Mouse (Mus musculus): ENCODE measurements at regions not wholly inside any gene's neighbourhood (a gene's known extent, or its start where the extent isn't known, plus 50 kb on each side); places are given as distances from the start of the nearest gene placed in this dataset.

- Histone ChIP-seq H3K27ac (replicated peaks; ENCODE audit: insufficient read depth, low read depth, low read length) (no peak overlapping the region), H3K36me3 (ENCODE audit: control insufficient read depth, insufficient read depth, low read length) (no peaks in the 10 kb centered on the region), H3K4me1 (ENCODE audit: control insufficient read depth, insufficient read depth, low read length) (no peaks in the 10 kb centered on the region), H3K27me3 (ENCODE audit: control insufficient read depth, insufficient read depth, low read length) (no peaks in the 10 kb centered on the region), H3K4me3 (ENCODE audit: insufficient read depth, low read depth, low read length) (no peak overlapping the region), H3K9ac (ENCODE audit: low read depth, low read length) (no peak overlapping the region), H3K79me2 (ENCODE audit: control insufficient read depth, insufficient read depth, low read length) (no peaks in the 10 kb centered on the region)
- peak; percentile 49 for DNase-seq (ENCODE audit: extremely low read depth, low read depth, low spot score)
- 78% methylated on average over 1 of the region's 1 CpGs for WGBS
- TF ChIP-seq POLR2A (IDR thresholded peaks at IDR 0.05; ENCODE audit: extremely low read depth, insufficient read depth, low read length) (no peak), CTCF (IDR thresholded peaks at IDR 0.05; ENCODE audit: low read depth, low read length) (no peak)
These were observed 104.4 kb upstream of the Glra1 start for GRCm38 (mm10) chr11:55712350-55712749.

DNA sequence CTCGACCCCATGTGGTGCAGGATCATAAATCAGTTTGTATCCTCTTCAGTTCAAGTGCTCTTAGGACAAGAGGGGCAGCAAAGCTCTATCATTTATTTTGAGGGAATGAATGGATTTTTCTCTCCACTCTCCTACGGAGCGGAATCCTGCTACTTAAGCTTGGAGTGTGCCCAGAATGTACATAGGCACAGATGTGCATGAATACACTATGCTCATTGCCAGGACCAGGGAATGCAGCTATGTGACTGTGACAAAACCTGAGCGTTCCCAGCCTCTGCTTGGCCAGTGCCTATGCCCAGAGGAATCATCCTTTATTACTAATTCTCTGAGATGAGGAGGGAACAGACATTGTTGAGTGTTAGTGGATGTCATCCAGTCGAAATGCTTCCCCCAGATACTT is 99.5 kb upstream of the Glra1 start:
- no peak for TF ChIP-seq CTCF (IDR thresholded peaks at IDR 0.05; ENCODE audit: low read depth, low read length)
- no peak for TF ChIP-seq POLR2A (IDR thresholded peaks at IDR 0.05; ENCODE audit: extremely low read depth, insufficient read depth, low read length)
- Histone ChIP-seq H3K4me3 (ENCODE audit: insufficient read depth, low read depth, low read length) (no peak overlapping the region), H3K27ac (replicated peaks; ENCODE audit: insufficient read depth, low read depth, low read length) (no peak overlapping the region), H3K36me3 (ENCODE audit: control insufficient read depth, insufficient read depth, low read length) (no peaks in the 10 kb centered on the region), H3K9ac (ENCODE audit: low read depth, low read length) (no peak overlapping the region), H3K79me2 (ENCODE audit: control insufficient read depth, insufficient read depth, low read length) (no peaks in the 10 kb centered on the region), H3K27me3 (ENCODE audit: control insufficient read depth, insufficient read depth, low read length) (no peaks in the 10 kb centered on the region), H3K4me1 (ENCODE audit: control insufficient read depth, insufficient read depth, low read length) (no peaks in the 10 kb centered on the region)
- WGBS = 69% methylated on average over 5 of the region's 5 CpGs
- no peak for DNase-seq (ENCODE audit: extremely low read depth, low read depth, low spot score)

DNA sequence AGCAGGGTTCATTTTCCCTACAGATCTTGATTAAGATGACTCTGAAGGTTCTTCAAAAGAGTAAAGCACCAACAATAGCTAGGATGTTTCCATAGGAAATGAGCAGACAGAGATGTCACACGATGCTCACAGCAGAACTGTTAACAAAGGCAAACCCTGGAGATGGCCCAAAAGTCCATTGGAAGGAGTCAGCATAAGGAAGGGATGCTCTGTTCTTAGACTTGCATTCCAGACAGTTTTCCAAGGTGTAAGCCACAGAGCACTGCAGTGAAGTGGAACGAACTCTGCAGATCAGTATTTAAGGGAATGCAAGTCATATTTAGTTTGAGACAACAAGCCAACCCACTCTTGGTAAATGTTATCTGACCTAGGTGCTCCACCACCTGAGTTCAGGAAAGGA is 93.9 kb upstream of the Glra1 start:
- no peak overlapping the region for H3K4me3 ChIP-seq (ENCODE audit: insufficient read depth, low read depth, low read length)
- H3K4me1 ChIP-seq (ENCODE audit: control insufficient read depth, insufficient read depth, low read length) = no peaks in the 10 kb centered on the region
- no peak for DNase-seq (ENCODE audit: extremely low read depth, low read depth, low spot score)
- WGBS = 78% methylated on average over 2 of the region's 2 CpGs
- H3K9ac ChIP-seq (ENCODE audit: low read depth, low read length) = no peak overlapping the region
- H3K27ac ChIP-seq (replicated peaks; ENCODE audit: insufficient read depth, low read depth, low read length) = no peak overlapping the region
- TF ChIP-seq CTCF (IDR thresholded peaks at IDR 0.05; ENCODE audit: low read depth, low read length) (no peak), POLR2A (IDR thresholded peaks at IDR 0.05; ENCODE audit: extremely low read depth, insufficient read depth, low read length) (no peak)
- no peaks in the 10 kb centered on the region for H3K27me3 ChIP-seq (ENCODE audit: control insufficient read depth, insufficient read depth, low read length)
- no peaks in the 10 kb centered on the region for H3K79me2 ChIP-seq (ENCODE audit: control insufficient read depth, insufficient read depth, low read length)
- H3K36me3 ChIP-seq (ENCODE audit: control insufficient read depth, insufficient read depth, low read length) = no peaks in the 10 kb centered on the region

DNA sequence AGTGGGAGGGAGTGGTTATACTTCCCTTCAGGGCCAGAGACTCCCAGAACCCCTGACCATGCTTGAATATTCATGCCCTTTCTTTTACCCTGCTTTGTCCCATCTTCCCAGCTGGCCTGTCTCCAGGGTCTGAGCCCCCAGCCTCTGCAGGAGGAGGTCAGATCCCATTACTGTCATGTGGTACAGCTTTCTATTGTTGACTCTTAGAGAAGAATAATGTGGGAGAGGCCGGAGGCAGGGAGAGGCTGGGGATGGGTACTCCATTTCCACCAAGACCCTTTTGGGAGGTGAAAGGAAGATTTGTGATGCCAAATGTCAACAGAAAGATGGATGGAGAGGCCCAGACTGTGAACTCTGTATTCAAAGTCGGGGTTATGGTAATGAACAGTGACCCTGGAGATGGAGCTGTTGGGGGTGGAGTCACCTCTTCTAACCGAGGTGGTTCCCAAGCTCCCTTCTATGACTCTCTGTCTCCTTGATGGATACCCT is 77.1 kb upstream of the Glra1 start:
- Histone ChIP-seq H3K4me3 (ENCODE audit: insufficient read depth, low read depth, low read length) (no peak overlapping the region), H3K79me2 (ENCODE audit: control insufficient read depth, insufficient read depth, low read length) (no peaks in the 10 kb centered on the region), H3K36me3 (ENCODE audit: control insufficient read depth, insufficient read depth, low read length) (no peaks in the 10 kb centered on the region), H3K27ac (replicated peaks; ENCODE audit: insufficient read depth, low read depth, low read length) (no peak overlapping the region), H3K4me1 (ENCODE audit: control insufficient read depth, insufficient read depth, low read length) (no peaks in the 10 kb centered on the region), H3K9ac (ENCODE audit: low read depth, low read length) (no peak overlapping the region), H3K27me3 (ENCODE audit: control insufficient read depth, insufficient read depth, low read length) (no peaks in the 10 kb centered on the region)
- WGBS = 50% methylated on average over 3 of the region's 3 CpGs
- TF ChIP-seq POLR2A (IDR thresholded peaks at IDR 0.05; ENCODE audit: extremely low read depth, insufficient read depth, low read length) (no peak), CTCF (IDR thresholded peaks at IDR 0.05; ENCODE audit: low read depth, low read length) (no peak)
- no peak for DNase-seq (ENCODE audit: extremely low read depth, low read depth, low spot score)

DNA sequence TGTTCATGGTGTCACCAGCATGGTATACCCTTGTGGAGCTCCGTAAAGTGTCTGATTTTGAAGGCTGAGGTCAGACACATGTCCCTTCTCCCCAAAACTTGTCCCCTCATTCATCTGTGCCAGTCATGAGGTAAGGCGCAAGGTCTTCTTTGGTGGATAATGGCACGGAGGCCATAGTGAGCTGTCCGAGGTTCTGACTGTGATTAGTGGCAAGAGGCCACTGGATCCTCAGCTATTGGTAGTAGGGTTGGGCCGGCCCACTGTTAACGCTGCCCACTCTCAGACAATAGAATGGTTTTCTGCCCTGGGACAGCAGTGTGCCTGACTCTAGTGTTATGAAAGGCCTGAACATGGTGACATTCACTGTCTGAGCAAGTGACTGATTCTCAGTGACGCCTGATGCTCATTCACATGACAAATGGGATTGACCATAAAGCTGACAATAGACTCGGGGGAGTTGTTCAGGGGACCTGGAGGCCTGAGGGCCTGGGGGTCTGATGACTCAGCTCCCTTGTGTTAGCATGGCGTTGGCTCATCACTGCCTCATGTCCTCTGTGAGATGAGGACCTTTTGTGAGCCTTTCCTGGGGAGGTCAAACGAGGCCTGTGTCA is 74.5 kb upstream of the Glra1 start:
- DNase-seq (ENCODE audit: extremely low read depth, low read depth, low spot score) = no peak

GRCm38 (mm10) chr11:55681226-55681980 is 73.4 kb upstream of the Glra1 start:
- no peak for DNase-seq (ENCODE audit: extremely low read depth, low read depth, low spot score)
- H3K27me3 ChIP-seq (ENCODE audit: control insufficient read depth, insufficient read depth, low read length) = no peaks in the 10 kb centered on the region
- H3K36me3 ChIP-seq (ENCODE audit: control insufficient read depth, insufficient read depth, low read length) = no peaks in the 10 kb centered on the region
- 77% methylated on average over 21 of the region's 21 CpGs for WGBS
- no peak overlapping the region for H3K9ac ChIP-seq (ENCODE audit: low read depth, low read length)
- TF ChIP-seq CTCF (IDR thresholded peaks at IDR 0.05; ENCODE audit: low read depth, low read length) (no peak), POLR2A (IDR thresholded peaks at IDR 0.05; ENCODE audit: extremely low read depth, insufficient read depth, low read length) (no peak)
- no peaks in the 10 kb centered on the region for H3K79me2 ChIP-seq (ENCODE audit: control insufficient read depth, insufficient read depth, low read length)
- H3K4me1 ChIP-seq (ENCODE audit: control insufficient read depth, insufficient read depth, low read length) = no peaks in the 10 kb centered on the region
- no peak overlapping the region for H3K27ac ChIP-seq (replicated peaks; ENCODE audit: insufficient read depth, low read depth, low read length)
- H3K4me3 ChIP-seq (ENCODE audit: insufficient read depth, low read depth, low read length) = no peak overlapping the region

More for the DNA sequence above, 74.5 kb upstream of the Glra1 start:
- H3K79me2 ChIP-seq (ENCODE audit: control insufficient read depth, insufficient read depth, low read length) = no peaks in the 10 kb centered on the region
- H3K4me1 ChIP-seq (ENCODE audit: control insufficient read depth, insufficient read depth, low read length) = no peaks in the 10 kb centered on the region
- H3K27ac ChIP-seq (replicated peaks; ENCODE audit: insufficient read depth, low read depth, low read length) = no peak overlapping the region
- no peak overlapping the region for H3K4me3 ChIP-seq (ENCODE audit: insufficient read depth, low read depth, low read length)
- H3K36me3 ChIP-seq (ENCODE audit: control insufficient read depth, insufficient read depth, low read length) = no peaks in the 10 kb centered on the region
- H3K27me3 ChIP-seq (ENCODE audit: control insufficient read depth, insufficient read depth, low read length) = no peaks in the 10 kb centered on the region
- 37% methylated on average over 10 of the region's 10 CpGs for WGBS
- no peak overlapping the region for H3K9ac ChIP-seq (ENCODE audit: low read depth, low read length)
- TF ChIP-seq POLR2A (IDR thresholded peaks at IDR 0.05; ENCODE audit: extremely low read depth, insufficient read depth, low read length) = no peak
- no peak for TF ChIP-seq CTCF (IDR thresholded peaks at IDR 0.05; ENCODE audit: low read depth, low read length)

All from liver, adult 2 months (tissue).